Mouse (Mus musculus): ENCODE measurements at regions not wholly inside any gene's neighbourhood (a gene's known extent, or its start where the extent isn't known, plus 50 kb on each side); places are given as distances from the start of the nearest gene placed in this dataset.

GRCm38 (mm10) chr1:92737600-92738197 lies 89.1 kb upstream of the Otos start:
- TF ChIP-seq CTCF (conservative IDR thresholded peaks at IDR 0.05; ENCODE audit: insufficient read depth, insufficient read length, low read depth, low read length), result no peak
- no peak for TF ChIP-seq POLR2A (IDR thresholded peaks at IDR 0.05; ENCODE audit: low read depth, low read length)
